ENCODE assay signal across 9 mouse cellular contexts in genomic region chr4:46463130-46463830, GRCm38 (mm10). TPM values are rescaled to one million over a fixed set of nuclear protein-coding genes. Genes with fewer than 3 reads are reported as not detected.
DNase-seq lines count a peak whose midpoint lies in the region; ATAC-seq and TF ChIP-seq lines count a peak whose summit lies in the region.
"Had no signal": no experiment of that assay in that cellular context is flagged by ENCODE, and none has a peak within 500 bp of the region (broad histone marks: within the 10 kb centered on the region; RNA-seq: fewer than 3 reads in every experiment).

No protein-coding gene starts in this region.

- H3K9ac ChIP-seq in intestine, embryonic 14.5 days (ENCODE audit: low read length): no peak overlapping the region

- H3K4me1 ChIP-seq in intestine, embryonic 14.5 days (replicated peaks; ENCODE audit: control insufficient read depth, insufficient read depth, low read length): no peaks in the 10 kb centered on the region

- no peak overlapping the region for H3K27ac ChIP-seq in intestine, embryonic 14.5 days (ENCODE audit: low read depth)

- peak; percentile 3 for TF ChIP-seq CTCF in C2C12 (IDR thresholded peaks at IDR 0.05; ENCODE audit: control insufficient read depth, insufficient read depth, insufficient read length)

- H3K79me3 ChIP-seq in C2C12 (ENCODE audit: low read depth): peaks cover 95% of the 10 kb centered on the region

- DNase-seq in heart, postnatal 4 days: peak; percentile 53
- DNase-seq in heart, adult 9 months (ENCODE audit: low spot score in 2 of 2): no peak
- DNase-seq in ZHBTc4 (ENCODE audit: low read depth, low spot score): peak; percentile 73
- peak; percentile 65 for DNase-seq in intestine, embryonic 14.5 days (ENCODE audit: low spot score)
- no peak for DNase-seq in ovary, postnatal 14 days (ENCODE audit: low spot score)
- no peak for DNase-seq in yolk sac, embryonic 10.5 days (ENCODE audit: low spot score)

- H3K27me3 ChIP-seq in C2C12 (ENCODE audit: control insufficient read depth, insufficient read depth, insufficient read length): no peaks in the 10 kb centered on the region
- H3K27me3 ChIP-seq in intestine, embryonic 14.5 days (replicated peaks; ENCODE audit: control insufficient read depth, insufficient read depth, low read length): no peaks in the 10 kb centered on the region

- H3K4me2 ChIP-seq in intestine, embryonic 14.5 days (ENCODE audit: low read length): no peak overlapping the region

- ATAC-seq in intestine, embryonic 14.5 days (replicated peaks; ENCODE audit: low FRiP score, low TSS enrichment, low read depth): no peak; the same call in 1 of the 2 replicates
- ATAC-seq in megakaryocyte, adult 5-6 weeks (ENCODE audit: poor library complexity, severe bottlenecking): peak; percentile 72

- no peak overlapping the region for H3ac ChIP-seq in C2C12 (ENCODE audit: control insufficient read depth, insufficient read length, low read depth)

- H3K4me3 ChIP-seq in C2C12 (ENCODE audit: insufficient read depth, poor library complexity, severe bottlenecking): no peak overlapping the region
- H3K4me3 ChIP-seq in intestine, embryonic 14.5 days (ENCODE audit: low read depth, low read length): no peak overlapping the region

- peaks cover 92% of the 10 kb centered on the region for H3K36me3 ChIP-seq in C2C12 (ENCODE audit: control insufficient read depth, insufficient read depth)
- peaks cover 84% of the 10 kb centered on the region for H3K36me3 ChIP-seq in intestine, embryonic 14.5 days (ENCODE audit: control insufficient read depth, insufficient read depth, low read length)

- no peaks in the 10 kb centered on the region for H3K9me3 ChIP-seq in intestine, embryonic 14.5 days (ENCODE audit: control insufficient read depth, low read length)

- 87% methylated on average over 7 of the region's 7 CpGs for WGBS in intestine, embryonic 14.5 days

- peaks cover 100% of the 10 kb centered on the region for H3K79me2 ChIP-seq in C2C12 (ENCODE audit: control insufficient read depth, insufficient read depth)

TF ChIP-seq in C2C12, 6 proteins besides CTCF, POLR2A, EP300 and RAD21:
- TF ChIP-seq USF1 (IDR thresholded peaks at IDR 0.05; ENCODE audit: low read depth) (no peak), FOSL1 (IDR thresholded peaks at IDR 0.05; ENCODE audit: insufficient read depth, low read length, poor library complexity, severe bottlenecking) (no peak), MYOG (IDR thresholded peaks at IDR 0.05; ENCODE audit: control insufficient read depth, extremely low read depth, insufficient read length) (no peak), CEBPB (IDR thresholded peaks at IDR 0.05; ENCODE audit: low read depth) (no peak), MAX (IDR thresholded peaks at IDR 0.05) (no peak), MYOD1 (IDR thresholded peaks at IDR 0.05; ENCODE audit: control insufficient read depth, insufficient read length, low read depth) (no peak)

RNA-seq across cellular contexts. Expression of gene Anp32b, which starts 12.6 kb away (rescaled TPM):
- total RNA-seq in heart, postnatal 4 days (2021): 100 to 1,000 TPM; 121 to 122 TPM
- polyA plus RNA-seq in C2C12 (2012; fragmentation: generic; extraction: Trizol): 311 TPM
- 259 and 261 TPM in 2 replicates for polyA plus RNA-seq in intestine, embryonic 14.5 days (2014; fragmentation: Nextera tagmentation; extraction: Ambion mirVana)
- 496 and 542 TPM in 2 replicates for total RNA-seq in megakaryocyte, adult 5-6 weeks (2015)
- 105 and 108 TPM in 2 replicates for total RNA-seq in megakaryocyte, adult 5-6 weeks (2017)

RNA-seq across cellular contexts. Expression of gene Nans, which starts 25.8 kb away (rescaled TPM):
- total RNA-seq in heart, postnatal 4 days (2021): 10 to 100 TPM; 42.4 to 45.0 TPM
- polyA plus RNA-seq in C2C12 (2012; fragmentation: generic; extraction: Trizol): 115 TPM
- 81.5 and 86.8 TPM in 2 replicates for polyA plus RNA-seq in intestine, embryonic 14.5 days (2014; fragmentation: Nextera tagmentation; extraction: Ambion mirVana)
- total RNA-seq in megakaryocyte, adult 5-6 weeks (2015): 39.9 and 45.3 TPM in 2 replicates
- 52.9 and 53.9 TPM in 2 replicates for total RNA-seq in megakaryocyte, adult 5-6 weeks (2017)

RNA-seq across cellular contexts. Expression of gene Hemgn, which starts 50.0 kb away (rescaled TPM):
- total RNA-seq in heart, postnatal 4 days (2021): under 1 TPM in 1 of 2 experiments, not detected in 1; 0.36 TPM
- not detected for polyA plus RNA-seq in C2C12 (2012; fragmentation: generic; extraction: Trizol)
- 0.27 and 0.42 TPM in 2 replicates for polyA plus RNA-seq in intestine, embryonic 14.5 days (2014; fragmentation: Nextera tagmentation; extraction: Ambion mirVana)
- 4.8 and 12.0 TPM in 2 replicates for total RNA-seq in megakaryocyte, adult 5-6 weeks (2015)
- total RNA-seq in megakaryocyte, adult 5-6 weeks (2017): 5.8 and 11.8 TPM in 2 replicates
- total RNA-seq: left cerebral cortex, postnatal 25 days had no signal

Comparison
In these comparisons a context has a peak if more than half of its experiments do, and no peak if none do; other contexts are left out.
1. DNase-seq: peak in heart, postnatal 4 days (single experiment), ZHBTc4 (single experiment) and intestine, embryonic 14.5 days (single experiment); none in heart, adult 9 months (0 of 2), ovary, postnatal 14 days (single experiment) and yolk sac, embryonic 10.5 days (single experiment).
2. RNA of gene Hemgn, which starts 50.0 kb away (total RNA-seq): 4.8 to 12.0 TPM in megakaryocyte, adult 5-6 weeks; 0.36 TPM in heart, postnatal 4 days; every median in the first group is over 4 times any median in the second.